Mouse (Mus musculus): ENCODE measurements around the gene 1810009A15Rik. TPM values are rescaled to one million over a fixed set of nuclear protein-coding genes. Genes with fewer than 3 reads are reported as not detected.
A peak's percentile ranks its signal among the peaks of the same experiment; 100 is the strongest.
"Not testable (repeated sequence)": the region's sequence is repeated elsewhere in the genome, so short reads cannot be mapped to it uniquely, and the experiment has no call there.

The 1810009A15Rik gene
- polyA plus RNA-seq, 1 experiment from 2014 or later: 43.1 TPM

DNA sequence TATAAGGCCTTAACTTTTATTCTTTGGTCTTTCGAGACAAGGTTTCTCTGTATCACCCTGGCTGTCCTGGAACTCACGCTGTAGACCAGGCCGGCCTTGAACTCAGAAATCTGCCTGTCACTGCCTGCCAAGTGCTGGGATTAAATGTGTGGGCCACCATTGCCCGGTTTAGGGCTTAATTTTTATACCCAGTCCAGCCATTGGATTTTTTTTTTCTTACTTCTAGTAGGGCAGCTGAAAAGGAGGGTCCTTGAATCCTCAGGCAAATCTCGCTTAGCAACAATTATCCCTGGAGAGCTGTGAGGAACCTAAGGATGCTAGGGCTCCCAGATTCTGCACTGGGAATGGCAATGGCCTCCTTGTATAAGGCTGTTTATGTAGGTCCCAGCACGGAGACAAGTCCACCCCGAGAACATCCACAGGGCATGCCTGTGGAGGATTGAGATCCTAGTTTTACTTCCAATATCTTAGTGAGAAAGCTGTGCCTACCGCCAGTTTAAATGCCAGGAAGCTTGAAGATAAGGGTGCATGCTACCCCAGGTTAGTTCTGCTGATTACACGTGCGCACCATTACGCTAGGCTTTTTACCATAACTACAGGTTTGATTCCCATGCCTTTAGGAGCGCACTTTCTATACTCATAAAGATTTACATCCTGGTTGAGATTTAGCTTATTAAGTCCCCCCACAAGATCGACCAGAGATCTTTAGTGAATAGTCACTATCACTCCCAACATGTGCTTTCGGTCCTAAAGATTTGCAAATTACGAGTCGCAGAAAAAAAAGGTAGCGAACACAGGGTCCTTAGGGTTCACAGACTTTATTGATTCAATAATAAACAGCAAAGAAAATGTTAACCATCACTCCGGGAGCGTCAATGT, 829 bp upstream of the 1810009A15Rik start:
- 15% methylated on average over 19 of the region's 19 CpGs for WGBS
- peaks cover 15% of the 10 kb centered on the region for H3K4me1 ChIP-seq (ENCODE audit: control insufficient read depth, insufficient read depth, low read length)

DNA sequence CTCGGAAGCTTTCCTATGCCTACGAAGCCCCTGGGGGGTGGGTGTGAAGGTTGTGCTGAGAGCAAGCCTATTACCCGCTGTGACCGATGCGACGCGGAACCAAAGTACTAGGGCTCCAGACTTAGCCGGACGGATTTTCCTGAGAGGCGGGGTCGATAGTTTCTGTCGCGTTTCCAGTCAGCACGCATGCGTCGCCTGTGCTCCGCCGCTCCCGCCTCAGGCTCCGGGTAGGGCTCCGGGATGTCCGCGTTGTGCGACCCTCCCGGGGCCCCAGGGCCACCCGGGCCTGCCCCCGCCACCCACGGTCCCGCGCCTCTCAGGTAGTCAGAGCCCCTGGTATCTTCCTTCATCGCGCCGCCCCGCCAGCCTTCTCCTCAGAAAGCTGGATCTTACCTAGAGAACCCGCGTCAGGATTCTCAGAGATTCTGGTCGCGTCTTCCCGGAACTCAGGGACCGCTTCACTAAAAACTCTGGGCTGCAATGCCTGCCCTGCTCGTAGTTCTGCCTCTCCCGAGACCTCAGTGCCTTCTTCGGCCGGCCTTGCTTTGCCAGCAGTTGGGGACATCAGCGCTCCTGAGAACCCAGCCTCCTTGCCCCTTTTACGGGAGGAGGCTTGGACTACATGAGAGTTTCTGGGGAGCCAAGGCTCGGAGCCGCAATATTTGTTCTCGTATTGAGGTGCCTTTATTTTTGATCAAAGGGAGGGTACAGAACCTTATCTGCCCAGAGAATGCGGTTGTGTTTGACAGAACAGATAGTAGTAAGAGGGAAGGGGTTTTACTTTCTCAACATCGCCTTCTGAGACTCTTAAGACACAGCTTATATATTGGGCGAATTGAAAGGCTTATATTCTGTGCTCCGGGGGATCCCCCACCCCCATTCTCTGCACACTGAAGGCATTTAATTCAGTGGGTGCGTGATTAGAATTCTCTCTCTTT, 4.4 kb downstream of the 1810009A15Rik start, which contains the start of gene Ints5:
Ints5 (plus strand) TSS at position 177 of the 938 bp plus-strand sequence.
- ATAC-seq (ENCODE audit: low FRiP score, low TSS enrichment): peak; percentile 65
- 3% methylated on average over 54 of the region's 54 CpGs for WGBS

More for the DNA sequence above, 829 bp upstream of the 1810009A15Rik start:
- Histone ChIP-seq H3K4me2 (ENCODE audit: low read length) (peak overlapping the region; percentile 84), H3K27me3 (ENCODE audit: control insufficient read depth, insufficient read depth, low read length) (no peaks in the 10 kb centered on the region), H3K27ac (replicated peaks; ENCODE audit: low read depth, low read length) (peak overlapping the region; percentile 71), H3K9me3 (ENCODE audit: control insufficient read depth, low read length) (no peaks in the 10 kb centered on the region), H3K36me3 (ENCODE audit: control insufficient read depth, insufficient read depth, low read length) (peaks cover 3% of the 10 kb centered on the region), H3K9ac (replicated peaks; ENCODE audit: low read length) (peak overlapping the region; percentile 75), H3K4me3 (replicated peaks; ENCODE audit: low read depth, low read length) (peak overlapping the region; percentile 61)
- no peak for DNase-seq
- ATAC-seq (ENCODE audit: low FRiP score, low TSS enrichment): no peak

DNA sequence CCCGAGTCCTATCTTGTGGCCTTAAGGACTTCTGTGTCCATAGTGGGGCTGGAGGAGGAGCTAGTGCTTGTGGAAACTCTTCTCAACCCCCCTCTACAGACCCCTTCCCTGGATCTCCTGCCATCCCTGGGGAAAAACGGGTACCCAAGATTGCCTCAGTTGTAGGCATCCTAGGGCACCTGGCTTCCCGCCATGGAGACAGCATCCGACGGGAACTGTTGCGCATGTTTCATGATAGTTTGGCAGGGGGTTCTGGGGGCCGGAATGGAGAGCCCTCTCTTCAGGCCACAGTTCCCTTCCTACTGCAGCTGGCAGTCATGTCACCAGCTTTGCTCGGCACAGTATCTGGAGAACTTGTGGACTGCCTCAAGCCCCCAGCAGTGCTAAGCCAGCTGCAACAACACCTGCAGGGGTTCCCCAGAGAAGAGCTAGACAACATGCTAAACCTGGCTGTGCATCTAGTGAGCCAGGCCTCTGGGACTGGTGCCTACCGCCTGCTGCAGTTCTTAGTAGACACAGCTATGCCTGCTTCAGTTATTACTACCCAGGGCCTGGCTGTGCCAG, 6.8 kb downstream of the 1810009A15Rik start:
- Histone ChIP-seq H3K27ac (replicated peaks; ENCODE audit: low read depth, low read length) (no peak overlapping the region), H3K36me3 (ENCODE audit: control insufficient read depth, insufficient read depth, low read length) (peaks cover 20% of the 10 kb centered on the region), H3K4me1 (ENCODE audit: control insufficient read depth, insufficient read depth, low read length) (peaks cover 23% of the 10 kb centered on the region), H3K27me3 (ENCODE audit: control insufficient read depth, insufficient read depth, low read length) (no peaks in the 10 kb centered on the region), H3K9me3 (ENCODE audit: control insufficient read depth, low read length) (no peaks in the 10 kb centered on the region), H3K4me3 (replicated peaks; ENCODE audit: low read depth, low read length) (no peak overlapping the region), H3K4me2 (ENCODE audit: low read length) (no peak overlapping the region), H3K9ac (replicated peaks; ENCODE audit: low read length) (no peak overlapping the region)
- ATAC-seq (ENCODE audit: low FRiP score, low TSS enrichment) (no peak), DNase-seq (no peak)
- 96% methylated on average over 9 of the region's 9 CpGs for WGBS

More for the DNA sequence above, 4.4 kb downstream of the 1810009A15Rik start, which contains the start of gene Ints5:
- Histone ChIP-seq H3K9me3 (ENCODE audit: control insufficient read depth, low read length) (no peaks in the 10 kb centered on the region), H3K27ac (replicated peaks; ENCODE audit: low read depth, low read length) (peak within 1 kb of the TSS; percentile 84), H3K4me1 (ENCODE audit: control insufficient read depth, insufficient read depth, low read length) (peaks cover 24% of the 10 kb centered on the region), H3K27me3 (ENCODE audit: control insufficient read depth, insufficient read depth, low read length) (no peaks in the 10 kb centered on the region), H3K36me3 (ENCODE audit: control insufficient read depth, insufficient read depth, low read length) (peaks cover 21% of the 10 kb centered on the region), H3K9ac (replicated peaks; ENCODE audit: low read length) (peak within 1 kb of the TSS; percentile 78), H3K4me3 (replicated peaks; ENCODE audit: low read depth, low read length) (peak within 1 kb of the TSS; percentile 79), H3K4me2 (ENCODE audit: low read length) (peak within 1 kb of the TSS; percentile 84)
- DNase-seq: peak; percentile 94

DNA sequence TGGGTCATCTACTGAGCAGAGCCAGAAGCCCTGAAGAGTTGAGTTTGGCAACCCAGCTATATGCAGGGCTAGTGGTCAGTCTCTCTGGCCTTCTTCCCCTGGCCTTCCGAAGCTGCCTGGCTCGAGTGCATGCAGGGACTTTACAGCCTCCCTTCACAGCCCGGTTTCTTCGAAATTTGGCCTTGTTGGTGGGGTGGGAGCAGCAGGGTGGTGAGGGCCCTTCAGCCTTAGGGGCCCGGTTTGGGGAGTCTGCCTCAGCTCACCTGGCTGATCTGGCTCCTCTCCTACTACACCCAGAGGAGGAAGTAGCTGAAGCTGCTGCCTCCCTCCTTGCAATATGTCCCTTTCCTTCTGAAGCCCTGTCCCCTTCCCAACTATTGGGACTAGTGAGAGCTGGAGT, 7.6 kb downstream of the 1810009A15Rik start:
- not testable (repeated sequence) for ATAC-seq (ENCODE audit: low FRiP score, low TSS enrichment); DNase-seq; H3K4me2 ChIP-seq (ENCODE audit: low read length); H3K4me3 ChIP-seq (replicated peaks; ENCODE audit: low read depth, low read length); H3K9me3 ChIP-seq (ENCODE audit: control insufficient read depth, low read length); H3K27ac ChIP-seq (replicated peaks; ENCODE audit: low read depth, low read length); H3K27me3 ChIP-seq (ENCODE audit: control insufficient read depth, insufficient read depth, low read length); H3K9ac ChIP-seq (replicated peaks; ENCODE audit: low read length)
- H3K36me3 ChIP-seq (ENCODE audit: control insufficient read depth, insufficient read depth, low read length): peaks cover 18% of the 10 kb centered on the region
- 92% methylated on average over 5 of the region's 5 CpGs for whole genome bisulfite sequencing
- H3K4me1 ChIP-seq (ENCODE audit: control insufficient read depth, insufficient read depth, low read length): peaks cover 23% of the 10 kb centered on the region

DNA sequence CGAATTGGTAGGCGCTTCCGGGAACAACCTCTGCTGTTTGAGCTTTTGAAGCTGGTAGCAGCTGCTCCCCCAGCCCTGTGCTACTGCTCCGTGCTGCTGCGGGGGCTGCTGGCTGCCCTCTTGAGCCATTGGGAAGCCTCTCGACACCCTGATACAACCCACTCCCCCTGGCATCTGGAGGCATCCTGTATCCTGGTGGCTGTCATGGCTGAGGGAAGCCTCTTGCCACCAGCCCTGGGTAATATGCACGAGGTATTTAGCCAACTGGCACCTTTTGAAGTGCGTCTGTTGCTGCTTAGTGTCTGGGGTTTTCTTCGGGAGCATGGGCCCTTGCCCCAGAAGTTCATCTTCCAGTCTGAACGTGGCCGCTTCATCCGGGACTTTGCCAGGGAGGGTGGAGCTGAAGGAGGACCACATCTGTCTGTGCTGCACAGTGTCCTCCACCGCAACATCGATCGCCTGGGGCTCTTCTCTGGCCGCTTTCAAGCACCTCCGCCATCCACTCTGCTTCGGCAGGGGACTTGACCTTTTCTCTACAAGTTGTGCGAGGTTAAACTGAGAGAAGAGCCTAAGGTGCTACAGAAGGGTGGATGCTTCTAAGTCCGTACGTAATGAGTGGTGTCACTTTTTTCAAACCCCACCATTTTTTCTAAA, 8.7 kb downstream of the 1810009A15Rik start:
- Histone ChIP-seq H3K36me3 (ENCODE audit: control insufficient read depth, insufficient read depth, low read length) (peaks cover 23% of the 10 kb centered on the region), H3K4me2 (ENCODE audit: low read length) (peak overlapping the region; percentile 75), H3K4me3 (replicated peaks; ENCODE audit: low read depth, low read length) (peak overlapping the region; percentile 85), H3K9ac (replicated peaks; ENCODE audit: low read length) (peak overlapping the region; percentile 49), H3K4me1 (ENCODE audit: control insufficient read depth, insufficient read depth, low read length) (peaks cover 23% of the 10 kb centered on the region), H3K27ac (replicated peaks; ENCODE audit: low read depth, low read length) (peak overlapping the region; percentile 85)
- DNase-seq: peak; percentile 52
- ATAC-seq (ENCODE audit: low FRiP score, low TSS enrichment): peak; percentile 51
- WGBS: 25% methylated on average over 21 of the region's 21 CpGs
- not testable (repeated sequence) for H3K27me3 ChIP-seq (ENCODE audit: control insufficient read depth, insufficient read depth, low read length); H3K9me3 ChIP-seq (ENCODE audit: control insufficient read depth, low read length)

DNA sequence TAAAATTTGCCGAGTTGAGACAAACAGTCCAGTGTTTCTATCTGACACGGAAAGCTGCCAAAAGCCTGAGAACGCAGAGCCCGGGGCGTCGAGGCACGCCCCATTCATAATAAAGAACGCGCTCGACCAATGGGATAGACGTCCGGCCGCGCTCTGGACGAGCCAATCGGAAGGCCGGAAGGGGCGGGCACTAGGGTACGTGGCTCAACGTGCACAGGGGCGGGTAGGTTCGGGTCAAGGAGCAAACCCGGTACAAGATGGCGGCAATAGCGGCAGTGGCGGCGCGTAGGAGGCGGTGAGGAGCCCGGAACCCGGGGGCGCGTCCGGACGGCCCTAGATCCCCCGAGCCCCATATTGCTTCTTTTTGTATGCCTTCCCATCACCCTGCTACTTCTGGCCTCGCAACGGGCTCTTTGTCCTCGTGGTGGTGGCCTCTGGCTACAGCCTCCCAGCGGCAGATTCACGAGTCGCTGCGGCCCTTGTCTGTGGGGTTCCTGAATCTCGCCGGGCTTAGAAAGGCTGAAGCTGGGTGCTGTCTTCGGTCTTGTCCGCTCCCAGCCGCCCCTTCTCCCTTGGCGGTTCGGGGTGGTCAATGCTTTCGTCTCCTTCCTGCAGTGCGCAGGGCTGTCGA, 9.3 kb downstream of the 1810009A15Rik start, which contains the start of gene Ganab:
Ganab (plus strand) TSS at position 207 of the 631 bp plus-strand sequence.
- DNase-seq (peak; percentile 99), ATAC-seq (ENCODE audit: low FRiP score, low TSS enrichment) (peak; percentile 99)
- Histone ChIP-seq H3K4me2 (ENCODE audit: low read length) (peak within 1 kb of the TSS; percentile 75), H3K27me3 (ENCODE audit: control insufficient read depth, insufficient read depth, low read length) (no peaks in the 10 kb centered on the region), H3K27ac (replicated peaks; ENCODE audit: low read depth, low read length) (peak within 1 kb of the TSS; percentile 85), H3K9me3 (ENCODE audit: control insufficient read depth, low read length) (no peaks in the 10 kb centered on the region), H3K4me3 (replicated peaks; ENCODE audit: low read depth, low read length) (peak within 1 kb of the TSS; percentile 85), H3K36me3 (ENCODE audit: control insufficient read depth, insufficient read depth, low read length) (peaks cover 29% of the 10 kb centered on the region), H3K4me1 (ENCODE audit: control insufficient read depth, insufficient read depth, low read length) (peaks cover 23% of the 10 kb centered on the region), H3K9ac (replicated peaks; ENCODE audit: low read length) (peak within 1 kb of the TSS; percentile 87)
- under 1% methylated on average over 53 of the region's 53 CpGs for WGBS

DNA sequence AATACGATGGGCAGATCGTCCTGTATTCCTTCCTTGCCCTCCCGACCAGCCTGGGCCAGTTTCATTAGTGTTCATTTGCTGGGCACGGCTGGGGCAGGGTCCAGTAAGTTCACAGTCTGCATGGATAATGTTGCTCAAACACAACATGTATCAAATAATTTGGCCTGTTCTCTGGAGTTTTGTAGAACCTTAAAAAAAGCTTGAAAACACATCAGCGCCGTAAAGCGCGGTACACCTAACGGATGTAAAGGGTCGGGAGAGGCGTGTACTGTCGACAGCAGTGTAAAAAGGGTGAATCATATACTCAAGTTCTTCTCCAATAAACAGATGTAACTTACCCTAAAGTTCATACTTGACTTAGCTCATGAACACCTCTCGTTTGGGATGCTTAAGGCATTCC, 9.9 kb downstream of the 1810009A15Rik start:
- peak overlapping the region; percentile 85 for H3K27ac ChIP-seq (replicated peaks; ENCODE audit: low read depth, low read length)
- peaks cover 18% of the 10 kb centered on the region for H3K4me1 ChIP-seq (ENCODE audit: control insufficient read depth, insufficient read depth, low read length)
- peak overlapping the region; percentile 87 for H3K9ac ChIP-seq (replicated peaks; ENCODE audit: low read length)
- WGBS: 19% methylated on average over 13 of the region's 13 CpGs
- peak overlapping the region; percentile 85 for H3K4me3 ChIP-seq (replicated peaks; ENCODE audit: low read depth, low read length)
- H3K9me3 ChIP-seq (ENCODE audit: control insufficient read depth, low read length): no peaks in the 10 kb centered on the region
- H3K36me3 ChIP-seq (ENCODE audit: control insufficient read depth, insufficient read depth, low read length): peaks cover 35% of the 10 kb centered on the region
- no peaks in the 10 kb centered on the region for H3K27me3 ChIP-seq (ENCODE audit: control insufficient read depth, insufficient read depth, low read length)
- ATAC-seq (ENCODE audit: low FRiP score, low TSS enrichment) (no peak), DNase-seq (no peak)
- H3K4me2 ChIP-seq (ENCODE audit: low read length): peak overlapping the region; percentile 75
